Mouse (Mus musculus): ENCODE data around the gene Hvcn1.
A peak's percentile ranks its signal among the peaks of the same experiment; 100 is the strongest.

The Hvcn1 gene

DNA sequence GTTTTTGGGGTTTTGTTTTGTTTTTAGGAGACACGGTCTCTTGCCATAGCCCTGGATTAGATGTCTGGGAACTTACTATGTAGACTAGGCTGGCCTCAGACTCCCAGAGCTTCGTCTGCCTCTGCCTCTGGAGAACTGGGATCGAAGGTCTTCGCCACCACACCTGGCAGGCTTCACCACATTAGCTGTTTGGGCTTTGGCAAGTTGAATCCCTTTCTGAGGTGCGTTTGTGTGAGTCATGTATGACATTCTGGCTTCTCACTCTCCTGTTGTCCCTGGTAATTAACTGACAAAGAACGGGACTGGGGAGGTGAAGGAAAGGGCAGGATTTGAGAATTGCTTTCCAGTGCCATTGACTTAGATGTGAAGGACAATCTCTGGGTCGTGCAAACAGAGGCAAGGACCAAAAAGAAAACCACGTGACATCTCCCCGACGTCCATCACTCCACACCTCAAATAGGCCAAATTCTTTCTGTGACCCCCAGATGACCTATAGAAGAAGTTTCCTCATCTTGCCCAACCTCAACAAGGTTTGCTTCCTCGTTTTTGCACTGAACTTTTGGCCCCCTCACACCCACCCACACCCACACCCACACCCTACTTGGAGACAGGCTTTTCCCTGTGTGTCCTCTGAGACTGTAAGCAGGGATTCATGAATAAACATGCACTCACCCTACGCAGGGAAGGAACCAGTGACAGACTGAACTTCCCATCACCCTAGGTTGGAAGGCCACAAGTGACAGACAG is 62.4 kb downstream of the Hvcn1 start:
- DNase-seq (ENCODE audit: low spot score) = no peak

- no peak for DNase-seq (ENCODE audit: low spot score)
Measured at GRCm38 (mm10) chr5:122272821-122273220, 66.2 kb downstream of the Hvcn1 start.

- DNase-seq (ENCODE audit: low spot score) = no peak
Measured at GRCm38 (mm10) chr5:122274785-122275184, 68.2 kb downstream of the Hvcn1 start.

DNA sequence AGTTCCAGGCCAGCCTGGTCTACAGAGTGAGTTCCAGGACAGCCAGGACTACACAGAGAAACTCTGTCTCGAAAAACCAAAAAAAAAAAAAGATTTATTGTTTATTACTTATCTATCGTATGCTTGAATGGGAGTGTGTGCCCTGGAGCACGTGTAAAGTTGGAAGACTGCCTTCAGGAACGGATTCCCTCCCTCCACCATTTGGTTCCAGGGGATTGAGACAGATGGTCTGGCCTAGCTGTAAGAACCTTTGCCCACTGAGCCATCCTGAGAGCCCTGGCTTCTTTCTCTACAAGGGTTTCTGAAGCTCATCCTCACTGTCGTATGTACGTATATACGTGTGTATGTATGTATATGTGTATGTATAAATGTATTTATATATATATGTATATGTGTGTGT is 72.3 kb downstream of the Hvcn1 start:
- no peak for DNase-seq (ENCODE audit: low spot score)

- no peak for DNase-seq (ENCODE audit: low spot score)
Measured at GRCm38 (mm10) chr5:122279799-122280421, 73.3 kb downstream of the Hvcn1 start.

- DNase-seq (ENCODE audit: low spot score) = no peak
Measured at GRCm38 (mm10) chr5:122280422-122280826, 73.8 kb downstream of the Hvcn1 start.

GRCm38 (mm10) chr5:122280827-122281462 is 74.3 kb downstream of the Hvcn1 start:
- no peak for DNase-seq (ENCODE audit: low spot score)

DNA sequence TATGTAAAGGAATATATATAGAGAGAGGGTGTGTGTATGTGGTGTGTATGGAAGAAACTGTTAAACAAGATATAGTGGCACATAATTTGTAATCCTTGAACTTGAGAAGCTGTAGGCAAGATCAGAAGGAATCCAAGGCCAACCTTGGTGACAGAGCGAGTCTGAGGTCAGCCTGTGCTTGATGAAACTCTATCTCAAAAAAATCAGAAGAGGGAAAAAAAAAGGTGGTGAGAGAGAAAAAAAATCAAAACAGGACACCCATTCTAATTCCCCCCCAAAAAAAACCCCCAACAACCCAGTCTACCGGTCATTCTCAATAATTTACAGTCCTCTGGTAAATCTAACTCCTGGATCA is 77.2 kb downstream of the Hvcn1 start:
- no peak for DNase-seq (ENCODE audit: low spot score)

DNA sequence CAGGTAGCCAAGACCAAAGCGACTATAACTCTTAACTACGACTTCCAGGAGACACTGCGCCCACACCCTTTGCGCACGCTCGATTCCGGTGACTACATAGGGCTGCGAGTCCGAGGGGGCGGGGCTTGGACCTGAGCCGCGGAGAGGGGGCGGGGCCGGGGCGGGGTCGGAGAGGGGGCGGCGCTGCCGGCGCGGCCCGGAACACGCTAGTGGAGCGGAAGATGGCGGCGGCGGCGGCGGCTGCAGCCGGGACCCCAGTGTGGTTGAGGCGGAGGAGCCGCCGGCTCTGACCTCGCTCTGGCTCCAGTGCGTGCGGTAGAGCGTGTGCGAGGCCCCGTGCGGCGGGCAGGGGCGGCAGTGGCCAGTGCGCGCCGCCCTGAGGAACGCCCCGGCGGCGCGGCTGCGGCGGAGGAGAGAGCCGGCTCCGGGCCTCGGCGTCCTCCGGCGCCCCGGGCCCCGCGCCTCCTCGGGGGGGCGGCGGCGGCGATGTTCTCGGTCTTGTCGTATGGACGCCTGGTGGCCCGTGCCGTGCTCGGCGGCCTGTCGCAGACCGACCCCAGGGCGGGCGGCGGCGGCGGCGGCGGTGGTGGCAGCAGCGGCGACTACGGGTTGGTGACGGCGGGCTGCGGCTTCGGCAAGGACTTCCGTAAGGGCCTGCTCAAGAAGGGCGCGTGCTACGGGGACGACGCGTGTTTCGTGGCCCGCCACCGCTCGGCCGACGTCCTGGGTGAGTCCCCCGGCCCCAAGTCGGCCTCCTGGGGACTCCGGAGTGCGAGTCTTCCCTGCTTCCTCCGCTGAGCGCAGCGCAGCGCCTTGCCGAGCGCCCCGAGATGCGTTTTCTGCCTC is 77.8 kb downstream of the Hvcn1 start, which contains the start of gene Pptc7:
Gene Pptc7, plus strand, starts transcription at position 183 of the 846 bp plus-strand sequence.
- peak; percentile 96 for DNase-seq (ENCODE audit: low spot score)

- DNase-seq (ENCODE audit: low spot score) = no peak
Measured at GRCm38 (mm10) chr5:122285029-122285766, 78.6 kb downstream of the Hvcn1 start.

DNA sequence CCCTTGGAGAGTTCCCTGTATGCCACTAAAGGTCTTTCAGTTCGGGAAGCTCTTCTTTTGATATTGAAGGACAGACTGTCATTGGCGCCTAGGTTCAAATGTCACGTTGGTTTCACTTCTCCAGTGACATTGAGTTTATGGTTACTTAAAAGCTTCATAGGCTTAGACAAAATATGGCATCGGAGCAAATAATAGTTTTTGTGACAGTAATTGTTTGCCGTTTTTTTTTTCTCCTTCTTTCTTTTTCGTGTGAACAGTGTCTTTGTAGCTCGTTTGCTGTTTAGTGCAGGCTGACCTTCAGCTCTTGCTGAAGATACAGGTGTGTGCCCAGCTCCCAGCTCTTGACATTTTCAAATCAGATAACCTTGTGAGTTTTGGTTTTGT is 79.2 kb downstream of the Hvcn1 start:
- no peak for DNase-seq (ENCODE audit: low spot score)

DNA sequence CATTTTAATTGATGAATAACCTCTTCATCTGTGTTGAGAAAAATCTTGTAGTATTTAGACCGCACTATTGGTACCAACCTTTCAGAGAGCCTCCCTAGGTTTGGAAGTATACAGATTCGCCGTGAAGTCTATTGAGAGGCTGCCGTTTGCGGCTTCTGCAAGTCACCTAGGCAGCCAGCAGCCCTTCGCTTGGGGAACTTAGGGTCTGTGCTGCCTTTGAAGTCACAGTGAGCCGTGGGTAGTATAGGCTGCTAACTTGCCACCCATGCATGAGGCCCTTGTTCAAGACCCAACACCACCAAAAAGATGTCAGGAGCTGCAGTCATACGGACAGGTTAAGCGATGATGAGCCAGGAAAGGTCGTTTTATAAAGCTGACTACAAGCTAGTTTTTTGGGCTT is 79.6 kb downstream of the Hvcn1 start:
- DNase-seq (ENCODE audit: low spot score) = no peak

GRCm38 (mm10) chr5:122287026-122287425 is 80.4 kb downstream of the Hvcn1 start:
- DNase-seq (ENCODE audit: low spot score) = no peak

- no peak for DNase-seq (ENCODE audit: low spot score)
Measured at GRCm38 (mm10) chr5:122288147-122288811, 81.7 kb downstream of the Hvcn1 start.

DNA sequence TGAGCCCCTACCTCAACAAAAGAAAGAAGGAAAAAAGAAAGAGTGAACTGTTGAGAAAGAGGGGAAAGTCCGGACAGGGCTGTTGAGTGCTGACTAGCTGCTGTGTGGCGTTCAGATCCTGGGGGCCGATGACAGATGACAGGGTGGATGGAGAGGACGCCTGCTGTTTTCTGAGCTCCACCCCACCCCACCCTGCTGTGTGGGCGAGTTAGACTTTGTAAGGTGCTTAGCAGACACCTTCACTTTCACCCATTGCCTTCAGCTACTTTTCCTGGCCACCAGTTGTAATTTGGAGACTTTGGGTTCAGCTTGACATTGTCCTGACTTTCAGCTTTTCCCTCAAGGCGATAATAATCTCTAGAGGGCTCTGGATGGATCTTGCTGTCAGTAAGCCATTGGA is 84.5 kb downstream of the Hvcn1 start:
- DNase-seq (ENCODE audit: low spot score) = no peak

Measured in testis, postnatal 10 days (tissue).